13 mouse cellular contexts compared by ENCODE assay signal in genomic region chrX:38734916-38735880, GRCm38 (mm10). TPM values are rescaled to one million over a fixed set of nuclear protein-coding genes. Genes with fewer than 3 reads are reported as not detected.
DNase-seq lines count a peak whose midpoint lies in the region; ATAC-seq and TF ChIP-seq lines count a peak whose summit lies in the region.
"Had no signal": no experiment of that assay in that cellular context is flagged by ENCODE, and none has a peak within 500 bp of the region (broad histone marks: within the 10 kb centered on the region; RNA-seq: fewer than 3 reads in every experiment).

No protein-coding gene starts in this region.

- DNase-seq in cerebellum, postnatal 14 days: peak; percentile 1 to 3
- no peak for DNase-seq in cerebellum, adult 8-10 months
- peak; percentile 5 for DNase-seq in kidney, postnatal 14 days
- no peak for DNase-seq in kidney, adult 9 months
- DNase-seq in urinary bladder, postnatal 14 days (ENCODE audit: low spot score): peak; percentile 4
- DNase-seq in urinary bladder, adult 2 months (ENCODE audit: low spot score): no peak
- DNase-seq in stomach, postnatal 0 days (ENCODE audit: low spot score): no peak
- no peak for DNase-seq in thymus, postnatal 36 days

- no peak for TF ChIP-seq CTCF in stomach, postnatal 0 days (IDR thresholded peaks at IDR 0.05; ENCODE audit: low read depth)

- H3K36me3 ChIP-seq in stomach, postnatal 0 days (ENCODE audit: control insufficient read depth, insufficient read depth, low read length): no peaks in the 10 kb centered on the region
- H3K36me3 ChIP-seq: heart, embryonic 15.5 days; stomach, embryonic 15.5 days had no signal

- no peak overlapping the region for H3K27ac ChIP-seq in stomach, postnatal 0 days (replicated peaks)
- H3K27ac ChIP-seq: heart, embryonic 15.5 days; stomach, embryonic 15.5 days had no signal

- no peak overlapping the region for H3K4me3 ChIP-seq in stomach, postnatal 0 days (ENCODE audit: low read depth, low read length)
- H3K4me3 ChIP-seq: heart, embryonic 15.5 days; stomach, embryonic 15.5 days had no signal

- no peaks in the 10 kb centered on the region for H3K27me3 ChIP-seq in stomach, postnatal 0 days (ENCODE audit: control insufficient read depth, insufficient read depth, low read length)
- H3K27me3 ChIP-seq: heart, embryonic 15.5 days; stomach, embryonic 15.5 days had no signal

- no peak for TF ChIP-seq EP300 in stomach, postnatal 0 days (optimal IDR thresholded peaks at IDR 0.05)

- H3K9ac ChIP-seq in stomach, postnatal 0 days (ENCODE audit: low read length): no peak overlapping the region
- H3K9ac ChIP-seq: heart, embryonic 15.5 days; stomach, embryonic 15.5 days had no signal

- 0 out of 2 replicates have a peak, but pooled peaks have one; percentile 38 for ATAC-seq in stomach, postnatal 0 days (ENCODE audit: low FRiP score, low TSS enrichment)
- ATAC-seq: Patski had no signal

- no peaks in the 10 kb centered on the region for H3K9me3 ChIP-seq in stomach, postnatal 0 days (ENCODE audit: control insufficient read depth, low read length)
- H3K9me3 ChIP-seq: heart, embryonic 15.5 days; stomach, embryonic 15.5 days had no signal

- 43% methylated on average over 13 of the region's 13 CpGs for WGBS in stomach, postnatal 0 days

- H3K4me2 ChIP-seq in stomach, postnatal 0 days (replicated peaks; ENCODE audit: low read depth): no peak overlapping the region
- H3K4me2 ChIP-seq: heart, embryonic 15.5 days; stomach, embryonic 15.5 days had no signal

- H3K4me1 ChIP-seq in stomach, postnatal 0 days (replicated peaks; ENCODE audit: control insufficient read depth, insufficient read depth): no peaks in the 10 kb centered on the region
- H3K4me1 ChIP-seq: heart, embryonic 15.5 days; stomach, embryonic 15.5 days had no signal

RNA-seq across cellular contexts. Expression of gene 6030498E09Rik, which starts 37.3 kb away (rescaled TPM):
- not detected in 2 replicates for polyA plus RNA-seq in urinary bladder, adult 2 months (2012; rRNA removed)
- polyA plus RNA-seq in stomach, postnatal 0 days (2015; fragmentation: Nextera tagmentation; extraction: Ambion mirVana): not detected in 2 replicates
- polyA plus RNA-seq: frontal cortex, adult 2 months; limb, embryonic 14.5 days; Patski; stomach, embryonic 15.5 days had no signal

Comparison
In these comparisons a context has a peak if more than half of its experiments do, and no peak if none do; other contexts are left out.
1. DNase-seq: peak in cerebellum, postnatal 14 days (2 of 2), kidney, postnatal 14 days (single experiment) and urinary bladder, postnatal 14 days (single experiment); none in cerebellum, adult 8-10 months (single experiment), kidney, adult 9 months (single experiment), urinary bladder, adult 2 months (single experiment), stomach, postnatal 0 days (single experiment) and thymus, postnatal 36 days (0 of 2).